Mouse (Mus musculus): ENCODE data around the gene Scn3b.

DNA sequence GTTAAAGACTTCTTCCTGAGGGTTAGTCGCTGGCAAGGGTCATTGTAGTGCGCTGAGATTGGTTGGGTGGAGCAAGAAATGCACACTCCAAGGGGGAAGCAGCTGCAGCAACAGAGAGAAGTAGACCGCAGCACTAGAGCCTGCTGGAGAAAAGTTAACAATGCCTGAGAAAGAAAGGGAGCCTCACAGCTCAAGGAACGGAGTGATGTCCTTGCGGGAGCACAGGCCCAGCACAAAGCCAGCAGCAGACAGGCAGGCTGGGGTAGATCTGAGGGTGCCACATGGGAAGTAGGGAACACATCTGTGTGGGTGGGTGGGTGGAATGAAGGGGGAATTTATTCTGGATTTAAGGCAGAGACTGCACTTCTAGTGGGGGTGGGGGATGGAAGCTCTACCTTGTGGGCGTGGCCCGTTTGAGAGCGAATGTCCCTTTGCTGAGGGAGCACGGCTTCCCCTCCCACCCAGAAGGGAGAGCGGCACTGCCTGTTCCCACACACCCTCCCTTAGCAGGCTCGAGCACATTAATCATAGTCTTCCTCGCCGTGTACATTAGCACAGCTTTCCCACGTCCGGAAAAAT is 27.7 kb upstream of the Scn3b start:
- no peak for TF ChIP-seq CTCF (IDR thresholded peaks at IDR 0.05; ENCODE audit: borderline replicate concordance, insufficient read depth, low read length)
- TF ChIP-seq POLR2A (IDR thresholded peaks at IDR 0.05; ENCODE audit: low read depth, low read length) = no peak

Data from embryonic fibroblast, embryonic 13.5 days (primary cell).